Mouse (Mus musculus) MEL (cell line): ENCODE measurements at regions not wholly inside any gene's neighbourhood (a gene's known extent, or its start where the extent isn't known, plus 50 kb on each side); places are given as distances from the start of the nearest gene placed in this dataset.
A peak's percentile ranks its signal among the peaks of the same experiment; 100 is the strongest.

Experiments
- DNase-seq: peaks from one replicate; pipeline ENCODE4 v3.0.0; 2011; ENCODE audit warnings: low read depth, low spot score
- H3K27ac ChIP-seq: 2 replicates; pipeline ENCODE4 v1.5.1; 2012; ENCODE audit warnings: low read depth, mild to moderate bottlenecking, control low read depth, low read length, moderate library complexity; ENCODE audit not compliant: control insufficient read depth
- H3K27me3 ChIP-seq, 2 experiments: fragments of 150-350 bp in 1 of 2; sonication (generic) in 1 of 2; 2 replicates each; pipeline ENCODE4 v1.6.1; 2012; ENCODE audit warnings: low read length in 2 of 2, mild to moderate bottlenecking in 2 of 2, improper control_type of control experiment in 1 of 2, moderate library complexity in 1 of 2; ENCODE audit not compliant: insufficient read depth in 2 of 2, control insufficient read depth in 1 of 2
- H3K36me3 ChIP-seq, 2 experiments: 2 replicates each; pipeline ENCODE4 v1.6.1; 2012 to 2014; ENCODE audit warnings: low read length in 2 of 2, improper control_type of control experiment in 1 of 2, inconsistent platforms in 1 of 2, mild to moderate bottlenecking in 1 of 2; ENCODE audit not compliant: insufficient read depth in 2 of 2, control insufficient read depth in 1 of 2
- H3K4me1 ChIP-seq, 2 experiments: fragments of 150-350 bp in 1 of 2; sonication (generic) in 1 of 2; 2 replicates each; pipeline ENCODE4 v1.6.1; 2012; ENCODE audit warnings: low read length in 2 of 2, improper control_type of control experiment in 1 of 2, mild to moderate bottlenecking in 1 of 2; ENCODE audit not compliant: insufficient read depth in 2 of 2, control insufficient read depth in 1 of 2
- H3K4me3 ChIP-seq, 2 experiments: fragments of 150-350 bp in 1 of 2; sonication (generic) in 1 of 2; 2 replicates each; pipeline ENCODE4 v1.5.1; 2012; ENCODE audit warnings: low read depth in 2 of 2, low read length in 2 of 2, mild to moderate bottlenecking in 2 of 2, moderate library complexity in 2 of 2, control low read depth in 1 of 2, improper control_type of control experiment in 1 of 2; ENCODE audit not compliant: control insufficient read depth in 1 of 2, insufficient read depth in 1 of 2
- H3K79me2 ChIP-seq: 2 replicates; pipeline ENCODE4 v1.6.1; 2012; ENCODE audit warnings: mild to moderate bottlenecking, low read length, moderate library complexity; ENCODE audit not compliant: control insufficient read depth, poor library complexity, insufficient read depth
- H3K9ac ChIP-seq: 2 replicates; pipeline ENCODE4 v1.6.1; 2012; ENCODE audit warnings: low read depth, mild to moderate bottlenecking, control low read depth, low read length, moderate library complexity; ENCODE audit not compliant: control insufficient read depth, poor library complexity, severe bottlenecking
- H3K9me3 ChIP-seq: fragments of 150-350 bp; sonication (generic); replicated peaks from 2 replicates; pipeline ENCODE4 v1.6.1; 2012; ENCODE audit warnings: mild to moderate bottlenecking, low read length, improper control_type of control experiment, moderate library complexity; ENCODE audit not compliant: insufficient read depth
- BHLHE40 ChIP-seq: IDR thresholded peaks from 2 replicates; pipeline ENCODE4 v1.6.1; 2012; ENCODE audit warnings: low read depth, mild to moderate bottlenecking, inconsistent platforms, low read length, improper control_type of control experiment, borderline replicate concordance
- CHD1 ChIP-seq: IDR thresholded peaks from 2 replicates; pipeline ENCODE4 v1.6.1; 2012; ENCODE audit warnings: low read depth, mild to moderate bottlenecking, inconsistent platforms, low read length, improper control_type of control experiment
- CTCF ChIP-seq, 3 experiments: IDR thresholded peaks in 2 of 3; conservative IDR thresholded peaks in 1 of 3; 2 replicates each; pipeline ENCODE4 v1.5.1; 2011 to 2012; ENCODE audit warnings: low read length in 3 of 3, low read depth in 2 of 3, mild to moderate bottlenecking in 2 of 3, improper control_type of control experiment in 1 of 3, inconsistent platforms in 1 of 3, mixed read lengths in 1 of 3, moderate library complexity in 1 of 3; ENCODE audit not compliant: control insufficient read depth in 1 of 3, insufficient read depth in 1 of 3, poor library complexity in 1 of 3, severe bottlenecking in 1 of 3
- E2F4 ChIP-seq: IDR thresholded peaks from 2 replicates; pipeline ENCODE4 v1.6.1; 2011; ENCODE audit warnings: low read depth, low read length, improper control_type of control experiment, borderline replicate concordance
- EP300 ChIP-seq, 2 experiments: IDR thresholded peaks; 2 replicates each; pipeline ENCODE4 v1.6.1; 2011; ENCODE audit warnings: improper control_type of control experiment in 2 of 2, low read length in 2 of 2, low read depth in 1 of 2, mild to moderate bottlenecking in 1 of 2
- GATA1 ChIP-seq: IDR thresholded peaks from 2 replicates; pipeline ENCODE4 v1.6.1; 2011; ENCODE audit warnings: low read depth, low read length, improper control_type of control experiment
- HCFC1 ChIP-seq: IDR thresholded peaks from 2 replicates; pipeline ENCODE4 v1.6.1; 2012; ENCODE audit warnings: low read depth, mild to moderate bottlenecking, inconsistent platforms, low read length, improper control_type of control experiment, moderate library complexity
- JUND ChIP-seq: IDR thresholded peaks from 2 replicates; pipeline ENCODE4 v1.6.1; 2011; ENCODE audit warnings: low read depth, mild to moderate bottlenecking, improper control_type of control experiment, low read length
- MAFK ChIP-seq: IDR thresholded peaks from 2 replicates; pipeline ENCODE4 v1.6.1; 2011; ENCODE audit warnings: low read depth, mild to moderate bottlenecking, low read length, improper control_type of control experiment, borderline replicate concordance
- MXI1 ChIP-seq: IDR thresholded peaks from 2 replicates; pipeline ENCODE4 v1.6.1; 2011; ENCODE audit warnings: mild to moderate bottlenecking, low read depth, low read length, improper control_type of control experiment
- MYB ChIP-seq: IDR thresholded peaks from 2 replicates; pipeline ENCODE4 v1.6.1; 2011; ENCODE audit warnings: mild to moderate bottlenecking, low read depth, low read length, improper control_type of control experiment
- NELFE ChIP-seq: IDR thresholded peaks from 2 replicates; pipeline ENCODE4 v1.6.1; 2011; ENCODE audit warnings: low read depth, low read length, improper control_type of control experiment
- POLR2AphosphoS5 ChIP-seq: IDR thresholded peaks from 2 replicates; pipeline ENCODE4 v1.6.1; 2012; ENCODE audit warnings: low read depth, borderline replicate concordance, mild to moderate bottlenecking, inconsistent platforms, low read length, moderate library complexity, mixed read lengths
- RCOR1 ChIP-seq: IDR thresholded peaks from 2 replicates; pipeline ENCODE4 v1.6.1; 2012; ENCODE audit warnings: low read depth, mild to moderate bottlenecking, inconsistent platforms, low read length, improper control_type of control experiment
- SIN3A ChIP-seq: IDR thresholded peaks from 2 replicates; pipeline ENCODE4 v1.6.1; 2012; ENCODE audit warnings: low read length, improper control_type of control experiment, inconsistent platforms
- SMC3 ChIP-seq: IDR thresholded peaks from 2 replicates; pipeline ENCODE4 v1.6.1; 2011; ENCODE audit warnings: low read depth, low read length, improper control_type of control experiment
- TBP ChIP-seq: IDR thresholded peaks from 2 replicates; pipeline ENCODE4 v1.8.0; 2011; ENCODE audit warnings: low read depth, low read length, improper control_type of control experiment
- USF2 ChIP-seq, 2 experiments: IDR thresholded peaks; 2 replicates each; pipeline ENCODE4 v1.6.1; 2011 to 2012; ENCODE audit warnings: improper control_type of control experiment in 2 of 2, low read length in 2 of 2, borderline replicate concordance in 1 of 2, inconsistent platforms in 1 of 2, low read depth in 1 of 2, mild to moderate bottlenecking in 1 of 2; ENCODE audit not compliant: insufficient read depth in 1 of 2
- ZNF384 ChIP-seq: IDR thresholded peaks from 2 replicates; pipeline ENCODE4 v1.6.1; 2012; ENCODE audit warnings: low read depth, mild to moderate bottlenecking, inconsistent platforms, low read length, improper control_type of control experiment

DNA sequence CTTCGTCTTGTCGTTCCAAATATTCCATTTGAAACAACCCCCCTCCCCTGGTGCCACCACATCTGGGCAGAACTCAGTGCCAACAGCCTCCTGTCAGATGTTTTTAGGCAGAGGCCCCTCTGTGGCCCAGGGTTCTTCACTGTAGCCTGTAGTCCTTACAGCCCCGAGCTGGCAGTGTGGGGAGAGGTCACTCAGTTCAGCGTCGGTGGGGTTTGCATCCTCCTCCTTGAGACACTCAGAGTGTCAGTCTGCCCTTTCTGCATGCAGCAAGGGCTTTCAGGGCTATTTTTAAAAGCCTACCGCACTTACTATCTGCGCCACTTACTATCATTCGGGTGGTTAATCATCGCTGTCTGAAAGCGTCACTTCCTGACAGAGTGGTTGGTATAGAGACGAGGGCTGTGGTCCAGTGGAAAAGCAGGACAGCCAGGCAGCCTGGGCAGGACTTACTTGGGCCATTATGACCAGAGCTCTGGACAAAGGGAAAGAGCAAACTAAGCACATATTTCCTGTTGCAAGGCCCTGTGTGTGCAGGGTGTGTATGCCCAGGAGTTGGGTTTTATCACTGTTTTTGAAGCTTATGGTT, 932.5 kb upstream of the Fam160b2 start:
- TF ChIP-seq MYB = no peak
- no peak for TF ChIP-seq BHLHE40
- no peak for TF ChIP-seq RCOR1
- no peak for TF ChIP-seq USF2 (IDR thresholded peaks at IDR 0.05; ENCODE audit: borderline replicate concordance in 1 of 2, insufficient read depth in 1 of 2, low read depth in 1 of 2, low read length in 2 of 2)
- TF ChIP-seq MXI1 = no peak
- no peak for TF ChIP-seq E2F4
- H3K9ac ChIP-seq = no peak overlapping the region
- no peaks in the 10 kb centered on the region for H3K79me2 ChIP-seq
- no peaks in the 10 kb centered on the region for H3K27me3 ChIP-seq
- no peaks in the 10 kb centered on the region for H3K4me1 ChIP-seq
- H3K36me3 ChIP-seq = no peaks in the 10 kb centered on the region
- no peak overlapping the region for H3K4me3 ChIP-seq
- no peak overlapping the region for H3K27ac ChIP-seq
- no peaks in the 10 kb centered on the region for H3K9me3 ChIP-seq
- no peak for DNase-seq

DNA sequence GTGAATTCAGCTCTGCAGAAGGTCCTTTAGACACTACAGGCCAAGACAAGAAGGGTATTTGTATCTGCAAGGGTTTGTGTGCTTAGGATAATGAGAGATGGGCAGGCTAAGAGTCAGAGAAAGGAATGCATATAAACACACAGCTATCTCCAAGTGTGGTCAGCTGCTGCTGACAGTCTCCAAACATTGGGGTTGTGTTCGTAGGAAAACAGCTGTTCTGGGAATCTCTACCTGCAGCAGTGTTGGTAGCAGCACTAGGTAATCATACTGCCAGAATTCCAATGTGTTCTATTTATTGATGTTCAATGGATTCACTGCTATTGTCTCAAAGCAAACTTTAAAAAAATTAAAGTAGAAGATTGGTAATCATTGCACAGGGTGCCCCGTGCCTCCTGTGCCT, 931.7 kb upstream of the Fam160b2 start:
- DNase-seq = no peak
- Histone ChIP-seq H3K4me3 (no peak overlapping the region), H3K9me3 (no peaks in the 10 kb centered on the region), H3K36me3 (no peaks in the 10 kb centered on the region), H3K27ac (no peak overlapping the region), H3K79me2 (no peaks in the 10 kb centered on the region), H3K27me3 (no peaks in the 10 kb centered on the region), H3K9ac (no peak overlapping the region)
- TF ChIP-seq BHLHE40 (no peak), RCOR1 (no peak), SIN3A (no peak), CTCF (IDR thresholded peaks at IDR 0.05 in 2 of 3, conservative IDR thresholded peaks at IDR 0.05 in 1 of 3; ENCODE audit: control insufficient read depth in 1 of 3, insufficient read depth in 1 of 3, low read depth in 2 of 3, low read length in 3 of 3, poor library complexity in 1 of 3, severe bottlenecking in 1 of 3) (no peak), CHD1 (no peak), POLR2AphosphoS5 (no peak), TBP (no peak), MAFK (no peak), ZNF384 (no peak), GATA1 (no peak), SMC3 (no peak), HCFC1 (no peak)
- TF ChIP-seq, all 39 proteins: peak for 0
- H3K4me1 ChIP-seq = no peaks in the 10 kb centered on the region

GRCm38 (mm10) chr14:71530421-71530820, 930.8 kb upstream of the Fam160b2 start:
- no peaks in the 10 kb centered on the region for H3K9me3 ChIP-seq
- no peak overlapping the region for H3K9ac ChIP-seq
- no peaks in the 10 kb centered on the region for H3K4me1 ChIP-seq
- H3K27me3 ChIP-seq = no peaks in the 10 kb centered on the region
- no peaks in the 10 kb centered on the region for H3K79me2 ChIP-seq
- no peak overlapping the region for H3K27ac ChIP-seq
- H3K36me3 ChIP-seq = no peaks in the 10 kb centered on the region
- H3K4me3 ChIP-seq = no peak overlapping the region
- TF ChIP-seq JUND (no peak), CTCF (IDR thresholded peaks at IDR 0.05 in 2 of 3, conservative IDR thresholded peaks at IDR 0.05 in 1 of 3; ENCODE audit: control insufficient read depth in 1 of 3, insufficient read depth in 1 of 3, low read depth in 2 of 3, low read length in 3 of 3, poor library complexity in 1 of 3, severe bottlenecking in 1 of 3) (no peak; a peak in 1 of 6 replicates), SMC3 (0 out of 2 replicates have a peak, but pooled peaks have one; percentile 21), EP300 (IDR thresholded peaks at IDR 0.05; ENCODE audit: low read depth in 1 of 2, low read length in 2 of 2) (no peak), NELFE (no peak)
- TF ChIP-seq, all 39 proteins: peak for 1
- DNase-seq = no peak
